Mouse (Mus musculus) frontal cortex, adult 2 months (tissue): ENCODE data around the gene Afg3l1. TPM values are rescaled to one million over a fixed set of nuclear protein-coding genes. Genes with fewer than 3 reads are reported as not detected.
"Not testable (repeated sequence)": the region's sequence is repeated elsewhere in the genome, so short reads cannot be mapped to it uniquely, and the experiment has no call there.

ENCODE experiments used
- DNase-seq, 2 experiments: peaks; one replicate each; pipeline ENCODE4 v3.0.0; 2022; ENCODE audit warnings: low spot score in 1 of 2; ENCODE audit errors: extremely low spot score in 1 of 2
- polyA plus RNA-seq: library from polyadenylated mRNA; depleted of rRNA; stranded (reverse); fragments of >200 nt; gene quantifications from 2 replicates; pipeline ENCODE4 v1.2.3, GENCODE M21; 2012; rRNA removed

Gene Afg3l1
- polyA plus RNA-seq, 1 experiment = 26.3 TPM

DNA sequence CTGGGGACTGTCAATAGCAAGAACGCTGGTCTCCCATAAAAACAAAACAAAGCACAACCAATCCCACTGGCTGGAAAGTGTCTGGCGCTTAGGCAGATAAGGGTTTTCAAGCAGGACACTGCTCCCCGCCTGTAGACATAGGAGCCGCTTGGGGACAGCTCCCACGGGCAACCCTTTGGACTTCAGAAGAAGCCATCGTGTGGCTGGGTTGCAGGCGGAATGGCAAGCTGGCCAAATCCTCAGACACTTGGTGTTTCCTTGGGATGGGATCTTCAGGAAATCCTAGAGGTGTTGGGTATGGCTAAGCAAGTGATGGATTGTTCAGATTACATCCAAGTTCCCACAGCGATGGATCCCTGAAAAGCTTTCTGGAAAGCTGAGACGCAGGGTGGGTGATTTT is 36.4 kb downstream of the Afg3l1 start:
- DNase-seq = no peak

- peak in 1 of 2 experiments; percentile 51 for DNase-seq
These were observed 37.3 kb downstream of the Afg3l1 start, which contains the start of gene Dbndd1 for GRCm38 (mm10) chr8:123514781-123515539. Dbndd1 (minus strand) TSS chr8:123515463.

DNA sequence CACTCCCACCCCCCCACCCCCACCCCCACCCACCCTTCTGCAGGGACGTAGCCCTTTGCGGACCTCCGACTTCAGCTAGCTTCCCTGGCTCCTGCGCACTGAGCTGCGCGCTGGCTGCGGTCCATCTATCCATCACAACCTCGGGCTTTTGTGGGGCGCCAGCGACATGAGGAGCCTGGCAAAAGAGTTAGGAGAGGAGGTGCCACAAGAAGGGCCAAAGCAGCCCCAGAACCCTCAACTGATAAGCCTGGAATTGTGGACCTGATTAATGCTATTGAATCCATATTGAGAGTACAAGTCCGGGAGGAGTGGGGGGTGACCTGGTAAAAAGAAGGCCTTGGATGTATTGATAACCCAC is 37.8 kb downstream of the Afg3l1 start:
- no peak for DNase-seq

DNA sequence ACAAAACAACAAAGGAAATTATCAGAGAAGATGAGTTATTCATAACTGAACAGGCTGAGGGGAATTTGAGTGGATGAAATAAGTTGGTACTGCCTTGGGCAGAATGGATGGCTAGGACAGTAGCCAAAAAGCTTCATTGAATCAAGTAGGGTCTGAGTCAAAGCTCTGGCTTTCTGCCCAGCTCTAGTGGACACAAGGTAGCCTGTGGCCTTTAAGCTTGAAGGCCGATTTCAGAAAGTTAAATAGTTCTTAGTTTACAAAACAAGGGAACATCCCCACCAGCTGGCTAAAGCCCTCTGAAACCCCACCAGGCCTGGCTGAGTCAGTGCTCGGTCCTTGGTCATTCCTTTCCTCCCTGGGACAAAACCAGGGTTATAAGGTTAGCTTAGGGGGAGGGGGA is 38.9 kb downstream of the Afg3l1 start:
- no peak for DNase-seq

GRCm38 (mm10) chr8:123518172-123518571 is 40.5 kb downstream of the Afg3l1 start:
- DNase-seq = no peak

GRCm38 (mm10) chr8:123518667-123519066 is 41.0 kb downstream of the Afg3l1 start, which contains the start of gene Gas8:
Gas8 (plus strand) TSS chr8:123518834.
- DNase-seq = peak; percentile 82 to 94

GRCm38 (mm10) chr8:123520048-123520447 is 42.3 kb downstream of the Afg3l1 start:
- DNase-seq = not testable (repeated sequence)

DNA sequence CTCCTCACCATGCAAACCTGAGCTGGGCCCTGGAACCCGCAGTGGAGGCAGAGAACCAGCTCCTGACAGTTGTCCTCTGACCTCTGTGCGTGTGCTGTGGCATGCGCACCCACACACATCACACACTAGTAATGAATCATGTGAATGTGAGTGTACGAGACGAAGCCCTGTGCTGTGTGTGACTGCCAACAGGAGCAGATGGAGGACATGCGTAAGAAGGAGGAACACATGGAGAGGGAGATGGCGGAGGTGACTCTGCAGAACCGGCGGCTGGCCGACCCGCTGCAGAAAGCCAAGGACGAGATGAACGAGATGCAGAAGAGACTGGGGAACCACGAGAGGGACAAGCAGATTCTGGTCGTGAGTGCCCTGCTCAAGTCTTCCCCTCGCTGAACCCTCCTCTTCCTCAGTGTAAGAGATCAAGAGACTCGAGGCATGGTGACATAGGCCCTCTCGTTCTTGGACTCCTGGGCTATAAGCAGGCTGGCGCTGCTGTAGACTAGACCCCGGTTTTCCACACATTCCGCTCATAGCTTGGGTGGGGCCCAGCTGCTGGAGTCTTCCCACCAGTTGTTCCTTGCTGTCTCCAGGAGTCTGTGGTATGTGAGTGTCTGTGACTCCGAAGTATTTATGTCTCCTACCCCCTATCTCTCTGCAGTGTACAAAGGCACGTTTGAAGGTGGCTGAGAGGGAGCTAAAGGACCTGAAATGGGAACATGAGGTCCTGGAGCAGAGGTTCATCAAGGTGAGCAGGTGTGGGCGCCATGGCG is 50.2 kb downstream of the Afg3l1 start:
- peak; percentile 39 to 48 for DNase-seq

GRCm38 (mm10) chr8:123536242-123536989 is 58.7 kb downstream of the Afg3l1 start:
- no peak for DNase-seq

DNA sequence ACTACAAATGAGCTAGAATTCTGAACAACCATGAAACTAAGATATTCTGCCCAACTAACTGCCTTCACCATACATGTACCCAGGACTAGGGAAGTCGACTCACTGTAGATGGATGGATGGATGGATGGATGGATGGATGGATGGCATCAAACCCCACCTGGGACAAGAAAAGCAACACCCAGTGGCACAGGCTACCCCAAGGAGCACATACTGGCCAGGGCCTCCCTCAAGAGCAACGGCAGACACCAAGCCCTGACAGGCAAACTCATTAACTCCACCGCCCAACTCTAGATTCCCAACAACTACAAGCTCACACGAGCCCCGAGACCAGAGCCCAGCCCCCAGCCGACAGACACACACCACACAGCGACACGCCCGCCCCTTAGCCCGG is 59.3 kb downstream of the Afg3l1 start:
- no peak for DNase-seq

GRCm38 (mm10) chr8:123537641-123538040 is 59.9 kb downstream of the Afg3l1 start:
- DNase-seq = not testable (repeated sequence)

Other genes with a start within 250 kb of the Afg3l1 start
- 46.3 and 53.3 TPM in 2 replicates for gene Spata2l, start 241.7 kb upstream of the Afg3l1 start, polyA plus RNA-seq
- gene Zfp276, start 223.7 kb upstream of the Afg3l1 start, polyA plus RNA-seq = 27.4 and 32.1 TPM in 2 replicates
- 97.9 and 108 TPM in 2 replicates for gene Vps9d1, start 223.6 kb upstream of the Afg3l1 start, polyA plus RNA-seq
- 3.1 and 4.1 TPM in 2 replicates for gene Fanca, start 159.3 kb upstream of the Afg3l1 start, polyA plus RNA-seq
- gene Spire2, start 145.2 kb upstream of the Afg3l1 start, polyA plus RNA-seq = 17.4 and 20.8 TPM in 2 replicates
- gene Tcf25, start 104.2 kb upstream of the Afg3l1 start, polyA plus RNA-seq = 583 and 605 TPM in 2 replicates
- 0.04 and 0.06 TPM in 2 replicates for gene Mc1r, start 70.8 kb upstream of the Afg3l1 start, polyA plus RNA-seq
- 668 and 684 TPM in 2 replicates for gene Tubb3, start 66.5 kb upstream of the Afg3l1 start, polyA plus RNA-seq
- gene Def8, start 54.4 kb upstream of the Afg3l1 start, polyA plus RNA-seq = 41.5 and 41.8 TPM in 2 replicates
- gene Dbndd1, start 37.6 kb downstream of the Afg3l1 start, polyA plus RNA-seq = 22.0 and 24.5 TPM in 2 replicates
- 42.5 and 43.5 TPM in 2 replicates for gene Gas8, start 40.9 kb downstream of the Afg3l1 start, polyA plus RNA-seq
- gene Rhou, start 176.0 kb downstream of the Afg3l1 start, polyA plus RNA-seq = 20.6 and 26.2 TPM in 2 replicates